Mouse (Mus musculus): ENCODE measurements around the gene Atl1. TPM values are rescaled to one million over a fixed set of nuclear protein-coding genes. Genes with fewer than 3 reads are reported as not detected.

Gene Atl1
- total RNA-seq, 2 experiments from 2014 or later: 195 TPM

DNA sequence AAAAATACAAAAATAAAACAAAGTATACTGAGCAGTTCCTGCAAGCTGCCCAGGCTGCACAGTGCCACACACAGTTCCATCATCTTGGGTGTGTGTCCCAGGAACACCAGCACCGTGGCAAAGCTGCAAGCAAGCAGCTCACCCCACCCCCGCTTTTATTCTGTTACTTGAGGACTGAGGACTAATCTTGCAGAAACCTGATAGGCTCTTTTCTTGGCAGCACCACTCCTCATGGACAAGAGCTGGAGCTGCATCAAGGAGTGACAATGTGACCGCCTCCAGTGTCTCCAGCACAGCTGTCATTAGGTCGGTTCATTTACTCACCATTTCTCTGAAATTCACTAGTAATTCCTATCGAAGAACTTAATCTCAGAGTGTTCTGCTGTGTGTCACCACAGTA is 75.7 kb downstream of the Atl1 start:
- no peak overlapping the region for H3K4me3 ChIP-seq

DNA sequence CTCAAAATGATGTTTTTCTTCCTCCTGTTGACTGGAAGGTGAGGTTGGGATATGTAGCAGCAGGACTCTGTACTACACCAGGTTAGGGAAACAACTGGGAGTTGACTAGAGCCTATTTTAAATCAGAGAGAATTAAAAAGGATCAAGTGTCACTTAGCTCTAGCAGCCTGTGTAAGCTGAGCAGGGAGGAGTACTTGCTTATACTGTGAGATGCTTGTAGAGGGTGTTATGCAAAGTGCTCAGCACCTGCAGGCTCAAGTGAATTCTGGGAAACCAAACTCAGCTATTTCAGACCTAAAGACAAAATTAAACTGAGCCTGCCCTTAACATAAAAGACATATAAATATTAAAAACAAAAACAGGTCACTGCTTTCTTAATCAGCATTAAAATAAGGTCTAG is 81.3 kb downstream of the Atl1 start:
- no peak for TF ChIP-seq CTCF (conservative IDR thresholded peaks at IDR 0.05)
- H3K4me3 ChIP-seq: no peak overlapping the region

More for the DNA sequence above, 75.7 kb downstream of the Atl1 start:
- TF ChIP-seq CTCF (conservative IDR thresholded peaks at IDR 0.05): no peak
- no peak for DNase-seq (ENCODE audit: low spot score in 2 of 2)
- peak overlapping the region; percentile 23; the same call in 1 of the 2 replicates for H3K27ac ChIP-seq

DNA sequence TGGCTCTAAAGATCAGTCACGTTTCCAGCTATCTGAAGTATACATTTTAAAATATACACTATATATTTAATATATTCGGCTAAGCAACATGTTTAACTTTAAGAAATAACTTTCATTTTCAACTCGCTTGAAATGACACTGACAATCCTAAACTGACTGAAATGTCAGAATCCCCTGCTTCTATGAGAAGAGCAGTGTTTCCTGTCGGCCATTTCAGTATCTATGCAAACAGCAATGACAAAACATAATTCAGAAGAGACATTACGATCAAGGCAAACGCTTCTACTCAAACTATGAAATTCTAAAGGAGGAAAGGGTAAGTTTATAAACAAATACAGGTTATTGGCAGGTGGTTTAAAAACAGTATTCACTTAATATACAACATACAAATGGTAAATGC is 84.3 kb downstream of the Atl1 start:
- Histone ChIP-seq H3K4me3 (no peak overlapping the region), H3K27ac (no peak overlapping the region)
- TF ChIP-seq CTCF (conservative IDR thresholded peaks at IDR 0.05): no peak
- DNase-seq (ENCODE audit: low spot score in 2 of 2): no peak

More for the DNA sequence above, 81.3 kb downstream of the Atl1 start:
- no peak overlapping the region for H3K27ac ChIP-seq
- no peak for DNase-seq (ENCODE audit: low spot score in 2 of 2)

DNA sequence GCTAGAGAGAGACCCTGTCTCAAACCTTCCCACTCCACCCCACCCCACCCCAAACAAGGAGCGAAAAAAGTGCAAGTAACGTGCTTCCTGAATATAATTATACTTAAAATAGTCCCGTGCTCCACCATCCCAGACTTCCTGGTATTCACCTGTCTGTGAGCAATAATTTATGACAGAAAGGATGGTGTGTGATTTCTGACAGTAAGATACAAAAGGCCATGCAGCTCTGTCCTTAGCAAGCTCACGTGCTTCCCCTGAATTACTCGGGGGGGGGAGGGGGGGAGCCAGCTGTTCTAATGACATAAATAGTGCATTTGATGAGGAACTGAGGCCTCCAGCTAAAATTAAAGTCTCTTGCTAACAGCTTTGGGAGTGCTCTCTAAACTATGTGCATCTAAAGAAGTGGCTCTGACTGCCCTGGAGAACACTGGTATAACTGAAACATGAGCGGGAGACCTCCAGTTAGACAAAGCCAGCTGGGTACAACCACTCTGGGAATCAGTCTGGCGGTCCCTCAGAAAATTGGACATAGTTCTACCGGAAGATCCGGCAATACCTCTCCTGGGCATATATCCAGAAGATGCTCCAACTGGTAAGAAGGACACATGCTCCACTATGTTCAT is 85.1 kb downstream of the Atl1 start:
- DNase-seq (ENCODE audit: low spot score in 2 of 2): no peak
- TF ChIP-seq CTCF (conservative IDR thresholded peaks at IDR 0.05): no peak
- H3K27ac ChIP-seq: no peak overlapping the region
- no peak overlapping the region for H3K4me3 ChIP-seq

DNA sequence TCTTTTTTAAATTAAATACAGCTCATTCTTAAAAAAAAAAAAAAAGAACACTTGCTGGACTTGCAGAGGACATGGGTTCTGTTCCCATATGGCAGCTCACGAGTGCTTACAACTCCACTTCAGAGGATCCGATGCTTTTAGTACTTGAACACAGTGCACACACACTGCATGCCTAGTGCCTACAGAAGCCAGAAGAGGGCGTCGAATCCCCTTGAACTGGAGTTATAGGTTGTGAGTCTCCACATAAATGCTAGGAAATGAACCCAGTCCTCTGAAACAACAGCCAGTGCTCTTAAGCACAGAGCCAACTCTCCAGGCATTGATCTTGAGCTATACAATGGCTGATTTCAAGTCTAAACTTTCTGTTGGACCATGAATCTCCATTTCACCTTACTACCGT is 90.5 kb downstream of the Atl1 start:
- no peak for DNase-seq (ENCODE audit: low spot score in 2 of 2)
- Histone ChIP-seq H3K4me3 (no peak overlapping the region), H3K27ac (no peak overlapping the region)
- TF ChIP-seq CTCF (conservative IDR thresholded peaks at IDR 0.05): peak; percentile 58

DNA sequence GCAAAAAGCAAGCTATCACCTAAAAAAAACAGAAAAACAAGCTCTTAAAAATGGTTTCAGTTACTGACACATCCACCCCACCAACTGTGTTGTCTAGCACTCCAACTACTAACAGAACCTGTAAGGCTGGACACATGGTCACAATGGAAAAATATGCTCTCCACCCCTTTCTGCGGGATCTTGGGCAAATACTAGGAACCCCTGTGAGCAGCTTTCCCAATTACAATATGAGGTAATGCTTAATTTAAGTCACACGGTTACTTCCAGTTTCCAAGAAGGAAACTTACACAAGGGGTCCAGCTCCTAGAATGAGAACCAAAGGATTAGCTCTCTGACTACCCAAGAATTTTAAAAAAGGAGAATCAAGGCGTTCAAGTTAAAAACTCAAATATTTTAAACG is 93.1 kb downstream of the Atl1 start:
- no peak for DNase-seq (ENCODE audit: low spot score in 2 of 2)
- peak overlapping the region; percentile 29; the same call in 1 of the 2 replicates for H3K4me3 ChIP-seq
- no peak overlapping the region for H3K27ac ChIP-seq
- no peak for TF ChIP-seq CTCF (conservative IDR thresholded peaks at IDR 0.05)

DNA sequence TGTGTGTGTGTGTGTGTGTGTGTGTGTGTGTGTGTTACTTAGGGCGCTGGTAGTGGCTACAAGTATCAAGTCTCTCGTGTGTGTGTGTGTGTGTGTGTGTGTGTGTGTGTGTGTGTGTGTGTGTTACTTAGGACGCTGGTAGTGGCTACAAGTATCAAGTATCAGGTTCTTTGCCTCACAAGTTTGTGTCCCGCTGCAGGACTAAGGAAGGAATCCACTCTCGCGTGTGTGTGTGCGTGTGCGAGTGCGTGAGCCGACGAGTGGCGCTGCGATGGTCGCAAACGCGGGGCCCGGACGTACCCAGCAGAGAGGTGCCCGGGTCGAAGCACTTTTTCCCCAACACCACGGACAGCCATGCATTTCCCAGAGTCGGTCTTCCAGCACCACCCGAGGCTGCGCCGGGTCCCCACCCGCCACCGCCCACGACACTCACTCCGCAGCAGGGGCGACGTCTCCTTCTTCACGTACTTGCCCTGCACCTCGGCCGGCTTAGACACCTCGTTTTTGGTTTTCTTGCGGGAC is 93.9 kb downstream of the Atl1 start:
- Histone ChIP-seq H3K27ac (peak overlapping the region; percentile 91), H3K4me3 (peak overlapping the region; percentile 79)
- DNase-seq (ENCODE audit: low spot score in 2 of 2): peak in 1 of 2 experiments; percentile 12
- TF ChIP-seq CTCF (conservative IDR thresholded peaks at IDR 0.05): no peak

DNA sequence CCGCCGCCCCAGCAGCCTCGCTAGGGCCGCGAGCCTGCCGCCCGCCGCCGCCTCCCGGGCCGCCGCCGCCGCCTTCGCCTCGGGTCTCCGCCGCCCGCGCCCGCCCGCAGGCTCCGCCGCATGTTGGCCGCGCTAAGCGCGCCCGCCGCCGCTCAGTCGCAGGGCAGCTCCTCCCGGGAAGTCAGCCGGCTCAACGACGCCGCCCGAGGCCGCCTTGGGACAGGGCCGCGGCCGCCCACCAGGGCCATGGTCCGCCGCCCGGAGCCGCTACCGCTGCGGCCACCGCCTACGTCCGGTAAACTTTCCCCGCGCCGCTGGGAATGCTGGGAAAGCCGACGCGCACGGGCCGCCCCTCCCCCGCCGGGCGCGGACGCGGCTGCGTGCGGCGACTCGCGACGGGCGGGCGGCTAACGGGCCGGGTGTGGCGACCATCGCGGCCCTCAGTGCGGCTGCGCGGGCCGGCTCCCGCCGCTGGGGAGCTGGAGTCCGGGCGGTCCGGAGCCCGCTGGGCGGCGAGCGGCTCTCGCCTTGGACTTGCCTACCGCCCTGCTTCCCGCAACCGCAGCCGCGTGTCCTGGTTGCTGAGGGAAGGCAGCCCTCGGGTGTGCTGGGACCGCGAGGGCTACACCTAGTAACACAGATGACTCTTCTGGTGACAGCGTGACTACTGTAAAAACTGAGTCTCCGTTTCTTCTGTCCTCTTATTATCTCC is 94.5 kb downstream of the Atl1 start, which contains the start of gene Sav1:
Gene Sav1 (minus strand): TSS at position 217 of the 712 bp plus-strand sequence.
- Histone ChIP-seq H3K4me3 (peak within 1 kb of the TSS; percentile 79), H3K27ac (peak within 1 kb of the TSS; percentile 91)
- peak; percentile 15 for TF ChIP-seq CTCF (conservative IDR thresholded peaks at IDR 0.05)
- peak; percentile 73 to 85 for DNase-seq (ENCODE audit: low spot score in 2 of 2)

DNA sequence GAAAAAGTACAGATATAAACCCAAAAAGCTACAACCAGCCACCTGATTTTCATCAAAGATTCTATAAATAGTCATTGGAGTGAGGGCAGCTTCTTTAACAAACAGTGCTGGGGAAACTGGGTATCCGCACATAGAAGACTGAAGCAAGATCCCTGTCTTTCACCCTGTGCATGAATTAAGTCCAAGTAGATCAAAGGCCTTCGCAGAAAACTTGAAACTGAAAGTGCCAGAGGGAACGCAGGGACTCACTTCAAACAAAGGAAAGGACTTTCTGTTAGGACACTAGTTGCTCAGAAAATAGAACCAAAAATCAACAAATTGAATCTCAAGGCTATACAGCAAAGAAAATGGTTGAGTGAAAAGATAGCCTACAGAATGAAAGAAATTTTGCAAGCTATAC is 103.0 kb downstream of the Atl1 start:
- no peak overlapping the region for H3K4me3 ChIP-seq
- no peak overlapping the region for H3K27ac ChIP-seq
- TF ChIP-seq CTCF (conservative IDR thresholded peaks at IDR 0.05): no peak
- DNase-seq (ENCODE audit: low spot score in 2 of 2): no peak

DNA sequence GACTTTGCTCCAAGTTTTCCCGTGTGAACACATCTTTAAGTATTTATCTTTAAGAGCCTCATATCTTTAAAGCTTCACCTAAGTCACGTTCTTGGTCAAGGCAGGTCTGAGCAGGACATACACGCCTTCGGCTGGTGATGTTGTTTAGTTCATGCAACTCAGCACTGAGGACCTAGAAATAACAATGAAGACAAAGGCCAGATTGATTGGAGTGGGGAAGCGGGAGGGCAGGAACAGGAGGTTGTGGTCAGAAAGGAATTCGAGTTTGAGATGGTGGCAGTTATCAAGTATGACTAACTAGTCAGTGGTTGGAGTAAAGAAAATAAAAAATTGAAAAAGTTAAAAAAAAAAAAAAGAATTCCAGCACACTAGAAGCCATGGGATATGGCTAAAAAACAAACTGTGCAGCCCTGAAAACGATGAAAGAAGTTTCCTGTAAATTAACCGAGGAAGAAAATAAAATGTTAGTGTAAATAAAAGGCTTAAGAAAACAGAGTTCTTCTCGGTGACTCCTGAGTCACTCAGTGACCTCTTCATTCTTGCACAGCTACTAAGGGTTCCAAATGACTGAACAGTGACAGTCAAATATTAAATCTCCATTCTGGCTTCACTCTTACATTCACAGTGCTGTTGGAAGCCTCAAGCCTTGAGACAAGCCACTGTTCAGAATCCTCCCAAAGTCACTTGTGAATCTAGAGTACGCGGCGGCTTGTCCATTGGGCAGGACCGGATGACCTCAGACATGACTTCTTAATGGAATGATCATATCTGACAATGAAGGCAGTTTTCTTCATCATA is 106.0 kb downstream of the Atl1 start:
- TF ChIP-seq CTCF (conservative IDR thresholded peaks at IDR 0.05): no peak
- H3K4me3 ChIP-seq: no peak overlapping the region
- no peak for DNase-seq (ENCODE audit: low spot score in 2 of 2)

DNA sequence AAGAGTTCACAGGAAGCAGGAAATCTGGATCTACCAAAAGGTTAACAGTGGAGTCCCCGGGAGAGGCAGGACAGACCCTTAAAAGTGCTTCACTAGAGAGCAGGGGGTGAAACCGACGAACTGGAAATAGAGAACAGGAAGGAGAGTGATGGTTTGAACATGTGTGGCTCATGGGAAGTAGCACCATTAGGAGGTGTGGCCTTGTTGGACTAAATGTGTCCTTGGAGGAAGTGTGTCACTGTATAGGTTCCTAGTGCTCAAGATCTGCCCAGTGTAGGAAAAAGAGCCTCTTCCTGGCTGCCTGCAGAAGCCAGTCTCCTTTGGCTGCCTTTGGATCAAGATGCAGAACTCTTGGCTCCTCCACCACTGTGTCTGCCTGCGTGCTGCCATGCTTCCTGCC is 112.7 kb downstream of the Atl1 start:
- DNase-seq (ENCODE audit: low spot score in 2 of 2): no peak
- no peak for TF ChIP-seq CTCF (conservative IDR thresholded peaks at IDR 0.05)
- no peak overlapping the region for H3K4me3 ChIP-seq
- no peak overlapping the region for H3K27ac ChIP-seq

More for the DNA sequence above, 106.0 kb downstream of the Atl1 start:
- H3K27ac ChIP-seq: no peak overlapping the region

DNA sequence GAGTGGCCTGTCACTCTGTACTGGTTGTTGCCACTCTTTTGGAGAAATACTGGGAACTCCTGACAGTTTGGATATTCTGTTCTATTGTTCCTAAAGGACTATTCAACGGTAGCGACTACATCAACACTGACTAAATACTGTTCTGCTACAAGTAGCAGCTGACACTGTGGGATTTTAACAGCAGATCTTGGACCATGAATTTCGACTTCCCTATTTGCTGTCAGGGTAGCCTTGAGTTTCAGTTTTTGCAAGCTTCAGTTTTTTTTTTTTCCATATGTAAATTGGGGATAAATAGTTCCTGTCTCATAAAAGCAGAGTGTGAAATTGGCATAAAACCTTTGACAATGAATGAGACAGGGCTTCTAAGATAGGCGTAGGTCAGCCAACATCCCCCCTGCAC is 117.9 kb downstream of the Atl1 start:
- TF ChIP-seq CTCF (conservative IDR thresholded peaks at IDR 0.05): no peak
- Histone ChIP-seq H3K27ac (no peak overlapping the region), H3K4me3 (no peak overlapping the region)
- DNase-seq (ENCODE audit: low spot score in 2 of 2): no peak

DNA sequence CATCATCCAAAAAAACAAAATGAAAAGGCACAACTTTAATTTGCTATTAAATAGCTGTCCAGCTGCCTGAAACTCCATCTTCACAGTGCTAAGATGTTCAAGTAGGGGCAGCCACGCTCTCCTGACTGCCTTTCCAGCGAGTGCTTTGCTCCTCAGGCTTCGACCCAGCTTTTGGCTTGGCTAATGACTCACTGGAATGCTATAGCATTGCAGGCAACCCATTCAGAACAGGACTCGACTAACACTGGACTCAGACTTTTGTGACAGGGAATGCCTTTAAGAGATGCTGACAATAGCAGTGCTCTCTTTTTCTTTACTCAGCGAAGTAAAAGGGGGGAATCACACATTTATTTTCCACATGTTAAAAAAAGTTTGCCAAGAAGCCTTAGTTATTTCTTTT is 119.3 kb downstream of the Atl1 start:
- TF ChIP-seq CTCF (conservative IDR thresholded peaks at IDR 0.05): no peak
- no peak for DNase-seq (ENCODE audit: low spot score in 2 of 2)
- no peak overlapping the region for H3K27ac ChIP-seq
- no peak overlapping the region for H3K4me3 ChIP-seq

Data from layer of hippocampus, adult 2 months (tissue).